Mouse (Mus musculus): ENCODE results near the gene Fggy.

DNA sequence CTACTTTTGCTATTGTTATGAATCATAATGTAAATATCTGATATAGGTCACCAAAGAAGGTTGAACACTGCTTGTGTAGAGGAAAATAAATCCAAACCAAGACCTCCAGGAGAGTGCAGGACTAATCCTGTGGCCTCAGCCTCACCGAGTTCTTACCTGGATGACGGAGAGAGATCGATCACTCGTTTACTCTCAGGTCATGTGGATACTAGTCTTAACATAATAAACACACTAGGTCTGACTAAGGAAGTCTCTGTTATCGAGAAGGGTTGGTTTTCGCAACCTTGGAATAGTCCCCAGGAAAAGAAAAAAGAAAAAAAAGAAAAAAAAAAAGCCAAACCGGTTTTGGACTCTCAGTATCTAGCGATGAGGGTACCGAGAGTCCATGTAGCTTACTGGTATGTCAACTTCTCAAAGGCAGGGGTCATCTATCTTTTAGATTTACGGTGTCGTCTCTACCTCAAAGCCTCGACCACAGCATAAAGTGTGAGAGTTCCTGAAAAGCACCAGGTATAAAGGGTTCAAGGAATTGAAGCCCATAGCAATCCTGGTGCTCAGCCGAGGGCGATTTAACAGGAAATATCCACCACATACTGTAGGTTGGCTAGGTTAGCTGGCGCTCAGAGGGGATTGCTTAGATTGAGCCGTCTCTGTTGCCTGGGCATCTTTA, 509 bp upstream of the Fggy start:
- TF ChIP-seq CTCF (IDR thresholded peaks at IDR 0.05; ENCODE audit: low read depth, low read length) (no peak), POLR2A (IDR thresholded peaks at IDR 0.05; ENCODE audit: insufficient read depth, low read length) (no peak), EP300 (IDR thresholded peaks at IDR 0.05; ENCODE audit: insufficient read depth, low read depth, low read length) (no peak)

All from ES-Bruce4 (cell line).